Mouse (Mus musculus) megakaryocyte, embryonic 14.5 days (primary cell): ENCODE results near the gene Meis1.

Experiments
- FLI1 ChIP-seq: IDR thresholded peaks from 2 replicates; pipeline ENCODE4 v1.6.1; 2012; ENCODE audit warnings: low read length, inconsistent platforms, mixed read lengths
- GATA1 ChIP-seq: IDR thresholded peaks from 3 replicates; pipeline ENCODE4 v1.6.1; 2012; ENCODE audit warnings: mixed read lengths, low read length, inconsistent platforms, borderline replicate concordance

- no peak for TF ChIP-seq GATA1
- no peak for TF ChIP-seq FLI1
Observed at GRCm38 (mm10) chr11:19014113-19014440, 4.7 kb downstream of the Meis1 start.
